Mouse (Mus musculus): ENCODE results near the gene Dctn1.

- TF ChIP-seq EP300 (IDR thresholded peaks at IDR 0.05; ENCODE audit: insufficient read depth, low read depth, low read length), result no peak
- no peak for TF ChIP-seq POLR2A (IDR thresholded peaks at IDR 0.05; ENCODE audit: insufficient read depth, low read depth, low read length)
- no peak for TF ChIP-seq CTCF (IDR thresholded peaks at IDR 0.05)
Observed at GRCm38 (mm10) chr6:83203320-83203719, 37.6 kb downstream of the Dctn1 start.

All from heart, adult 2 months (tissue).